ENCODE assay signal across 21 mouse cellular contexts in the genomic region with DNA sequence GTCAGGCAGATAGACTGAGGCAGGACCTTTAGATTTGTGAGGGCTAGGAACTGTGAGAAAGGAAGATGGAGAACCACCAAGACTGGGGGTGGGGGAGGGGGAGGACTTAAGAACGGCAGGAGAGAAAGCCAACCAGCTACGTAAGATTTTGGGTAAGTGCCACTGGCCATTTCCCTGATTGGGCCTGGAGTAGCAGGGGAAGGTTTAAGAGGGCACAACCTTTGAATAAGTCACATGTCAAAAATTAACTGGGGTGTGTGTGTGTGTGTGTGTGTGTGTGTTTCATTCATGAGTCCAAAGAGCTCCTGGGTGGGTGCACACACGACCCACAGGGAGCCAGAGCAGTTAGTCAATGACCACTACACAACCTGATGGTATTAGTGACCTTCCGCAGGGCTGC.
"Had no signal": no experiment of that assay in that cellular context is flagged by ENCODE, and none has a peak within 500 bp of the region (broad histone marks: within the 10 kb centered on the region; RNA-seq: fewer than 3 reads in every experiment).

No protein-coding gene starts in this region.

- H3K27me3 ChIP-seq: intestine, embryonic 15.5 days; liver, embryonic 15.5 days; lung, embryonic 15.5 days; neural tube, embryonic 12.5 days; neural tube, embryonic 15.5 days had no signal

- H3K36me3 ChIP-seq: intestine, embryonic 15.5 days; liver, embryonic 15.5 days; lung, embryonic 15.5 days; midbrain, embryonic 10.5 days; neural tube, embryonic 12.5 days; neural tube, embryonic 15.5 days had no signal

- DNase-seq: layer of hippocampus, postnatal 36 days; lung, adult 18-20 months; lung, postnatal 10 days; lung, postnatal 36 days; midbrain, embryonic 14.5 days; right cerebral cortex, adult 18-20 months; right cerebral cortex, postnatal 14 days; right cerebral cortex, postnatal 4 days; thymus, adult 2 months; thymus, postnatal 14 days; thymus, postnatal 4 days had no signal

- H3K4me2 ChIP-seq: intestine, embryonic 15.5 days; liver, embryonic 11.5 days; liver, embryonic 15.5 days; lung, embryonic 15.5 days; neural tube, embryonic 12.5 days; neural tube, embryonic 15.5 days had no signal

- ATAC-seq: intestine, embryonic 15.5 days had no signal

- H3K9ac ChIP-seq: intestine, embryonic 15.5 days; liver, embryonic 15.5 days; lung, embryonic 15.5 days; neural tube, embryonic 12.5 days; neural tube, embryonic 15.5 days had no signal

- H3K4me3 ChIP-seq: intestine, embryonic 15.5 days; left cerebral cortex, adult 2 months; liver, embryonic 15.5 days; lung, embryonic 15.5 days; megakaryocyte, embryonic 14.5 days; midbrain, embryonic 10.5 days; neural tube, embryonic 12.5 days; neural tube, embryonic 15.5 days had no signal

- H3K27ac ChIP-seq: intestine, embryonic 15.5 days; left cerebral cortex, adult 2 months; liver, embryonic 15.5 days; lung, embryonic 15.5 days; midbrain, embryonic 10.5 days; neural tube, embryonic 12.5 days; neural tube, embryonic 15.5 days; stomach, postnatal 0 days had no signal

- H3K9me3 ChIP-seq: intestine, embryonic 15.5 days; liver, embryonic 15.5 days; lung, embryonic 15.5 days; midbrain, embryonic 10.5 days; neural tube, embryonic 12.5 days; neural tube, embryonic 15.5 days had no signal
